Mouse (Mus musculus): ENCODE measurements around the gene Gp1bb.

Gp1bb gene

DNA sequence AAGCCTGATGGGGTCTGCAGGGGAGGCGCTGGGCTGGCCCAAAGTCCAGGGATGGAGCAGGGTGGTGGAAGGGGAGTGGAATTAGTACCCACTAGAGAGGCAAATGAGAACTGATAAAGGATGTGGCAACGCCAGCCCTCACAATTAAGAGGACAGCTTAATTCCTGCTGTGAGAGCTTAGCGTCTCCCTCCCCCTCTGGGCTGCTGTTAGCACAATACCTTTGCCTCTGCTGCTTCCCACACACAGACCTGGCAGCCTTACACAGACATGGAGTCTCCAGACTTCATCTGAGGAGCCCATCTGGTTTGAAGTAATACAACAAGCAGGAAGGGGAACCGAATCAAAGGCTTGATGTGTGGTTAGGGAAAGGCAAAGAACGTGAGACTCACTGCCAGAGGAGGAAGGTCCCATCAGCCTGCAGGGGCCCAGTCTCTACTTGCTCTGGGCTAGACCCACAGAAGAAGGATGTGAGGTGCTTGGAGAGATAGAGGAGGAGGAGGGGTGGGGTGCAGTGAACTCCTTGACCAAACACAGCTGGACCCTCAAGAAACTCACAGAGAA is 44.5 kb downstream of the Gp1bb start:
- no peak for DNase-seq

DNA sequence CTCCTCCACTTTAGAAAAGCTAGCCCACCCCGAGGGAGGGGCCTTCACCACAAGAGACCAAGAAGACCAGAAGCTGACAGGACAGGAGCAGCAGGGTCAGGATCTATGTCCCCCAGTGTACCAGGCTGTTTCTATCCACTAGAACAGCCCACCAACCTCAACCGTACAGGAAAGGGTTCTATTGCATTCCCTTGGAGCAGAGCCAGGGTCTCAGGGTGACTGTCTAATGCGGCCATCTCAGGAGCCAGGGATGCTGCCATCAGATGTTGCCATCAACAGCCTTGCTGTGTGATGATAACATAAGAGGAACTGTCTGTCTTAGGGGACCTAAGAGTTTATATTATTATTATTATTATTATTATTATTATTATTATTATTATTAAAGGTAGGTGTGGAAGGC is 45.1 kb downstream of the Gp1bb start:
- no peak for DNase-seq

- no peak for DNase-seq
These were observed 48.0 kb downstream of the Gp1bb start for GRCm38 (mm10) chr16:18574196-18574595.
